In genomic region chr12:29952102-29952501, GRCm38 (mm10) we compare ENCODE assay signal across 10 mouse cellular contexts. TPM values are rescaled to one million over a fixed set of nuclear protein-coding genes. Genes with fewer than 3 reads are reported as not detected.
DNase-seq lines count a peak whose midpoint lies in the region; ATAC-seq lines count a peak whose summit lies in the region.
"Had no signal": no experiment of that assay in that cellular context is flagged by ENCODE, and none has a peak within 500 bp of the region (broad histone marks: within the 10 kb centered on the region; RNA-seq: fewer than 3 reads in every experiment).

No protein-coding gene starts in this region.

- H3K36me3 ChIP-seq in lung, embryonic 15.5 days, result no peaks in the 10 kb centered on the region

- H3K27ac ChIP-seq in lung, embryonic 15.5 days, result no peak overlapping the region

- H3K27me3 ChIP-seq in lung, embryonic 15.5 days, result no peaks in the 10 kb centered on the region
- H3K27me3 ChIP-seq: embryonic facial prominence, embryonic 12.5 days had no signal

- ATAC-seq in lung, embryonic 15.5 days (ENCODE audit: borderline replicate concordance, extremely low read depth, low FRiP score, low TSS enrichment), result peak; percentile 57; the same call in 1 of the 2 replicates

- no peak overlapping the region for H3K9ac ChIP-seq in lung, embryonic 15.5 days
- H3K9ac ChIP-seq: embryonic facial prominence, embryonic 12.5 days had no signal

- H3K9me3 ChIP-seq in lung, embryonic 15.5 days, result no peaks in the 10 kb centered on the region
- H3K9me3 ChIP-seq: embryonic facial prominence, embryonic 12.5 days had no signal

- no peak overlapping the region for H3K4me3 ChIP-seq in lung, embryonic 15.5 days
- H3K4me3 ChIP-seq: embryonic facial prominence, embryonic 12.5 days; myocyte had no signal

- intact Hi-C loops in heart, postnatal 10 days (cut with DNase I), result no loop called here

- 32% methylated on average over 6 of the region's 6 CpGs for WGBS in lung, embryonic 15.5 days

- peak; percentile 70 for DNase-seq in MN1 (ENCODE audit: low spot score)
- DNase-seq in adrenal gland, postnatal 10 days, result peak; percentile 93
- peak; percentile 75 for DNase-seq in heart, postnatal 10 days
- DNase-seq in T-cell, adult 2 months (ENCODE audit: low spot score), result no peak
- no peak for DNase-seq in frontal cortex, postnatal 10 days (ENCODE audit: low spot score in 2 of 2)
- no peak for DNase-seq in layer of hippocampus, postnatal 10 days (ENCODE audit: low spot score in 2 of 2)
- no peak for DNase-seq in right cerebral cortex, adult 2 months (ENCODE audit: low spot score in 2 of 2)

- no peak overlapping the region for H3K4me2 ChIP-seq in lung, embryonic 15.5 days
- H3K4me2 ChIP-seq: embryonic facial prominence, embryonic 12.5 days had no signal

- peaks cover 44% of the 10 kb centered on the region for H3K4me1 ChIP-seq in lung, embryonic 15.5 days

RNA-seq across cellular contexts. Expression of gene Pxdn, which starts 14.7 kb away (rescaled TPM):
- 100 to 1,000 TPM in 1 of 2 experiments, 10 to 100 TPM in 1; 92.0 to 121 TPM for total RNA-seq in adrenal gland, postnatal 10 days (2021)
- total RNA-seq in heart, postnatal 10 days (2021), result 100 to 1,000 TPM; 212 to 245 TPM
- 92.0 and 95.3 TPM in 2 replicates for polyA plus RNA-seq in lung, embryonic 15.5 days (2015; fragmentation: Nextera tagmentation; extraction: Ambion mirVana)
- 10 to 100 TPM; 76.4 to 81.6 TPM for total RNA-seq in layer of hippocampus, postnatal 10 days (2021)

Comparison
In these comparisons a context has a peak if more than half of its experiments do, and no peak if none do; other contexts are left out.
1. DNase-seq: peak in MN1 (single experiment), adrenal gland, postnatal 10 days (single experiment) and heart, postnatal 10 days (2 of 2); none in T-cell, adult 2 months (single experiment), frontal cortex, postnatal 10 days (0 of 2), layer of hippocampus, postnatal 10 days (0 of 2) and right cerebral cortex, adult 2 months (0 of 2).